Mouse (Mus musculus) embryonic facial prominence, embryonic 10.5 days (tissue): ENCODE data around the gene Dram1. TPM values are rescaled to one million over a fixed set of nuclear protein-coding genes. Genes with fewer than 3 reads are reported as not detected.

ENCODE experiments used
- DNase-seq: peaks from one replicate; pipeline ENCODE4 v3.0.0-alpha.2; 2017; ENCODE audit warnings: low spot score
- H3K27ac ChIP-seq: fragments of 300-500 bp; sonication (generic); replicated peaks from 2 replicates; pipeline ENCODE4 v1.5.1; 2016; ENCODE audit warnings: mild to moderate bottlenecking
- H3K27me3 ChIP-seq: fragments of 300-500 bp; sonication (generic); replicated peaks from 2 replicates; pipeline ENCODE4 v1.6.1; 2016; ENCODE audit warnings: low read depth, mild to moderate bottlenecking; ENCODE audit not compliant: poor library complexity, severe bottlenecking
- H3K36me3 ChIP-seq: fragments of 300-500 bp; sonication (generic); replicated peaks from 2 replicates; pipeline ENCODE4 v1.6.1; 2016; ENCODE audit warnings: mild to moderate bottlenecking, moderate library complexity
- H3K4me1 ChIP-seq: fragments of 300-500 bp; sonication (generic); 2 replicates; pipeline ENCODE4 v1.6.1; 2016
- H3K4me3 ChIP-seq: fragments of 300-500 bp; sonication (generic); 2 replicates; pipeline ENCODE4 v1.5.1; 2016; ENCODE audit warnings: mild to moderate bottlenecking, moderate library complexity
- H3K9me3 ChIP-seq: fragments of 300-500 bp; sonication (generic); 2 replicates; pipeline ENCODE4 v1.6.1; 2016; ENCODE audit warnings: mild to moderate bottlenecking
- WGBS: fragments of 180-500 bp; shearing (Covaris S2); methylation state at CpG from one replicate; pipeline ENCODE4 v1.1.7; 2016; 5-methylcytosine and 5-hydroxymethylcytosine counted together
- polyA plus RNA-seq: library from polyadenylated mRNA; unstranded; fragments of >200 nt; fragmentation: Nextera tagmentation; extraction: Ambion mirVana; gene quantifications from 2 replicates; pipeline ENCODE4 v1.2.1, GENCODE M21; 2016

The Dram1 gene
- polyA plus RNA-seq, 1 experiment from 2014 or later = 0.29 TPM

GRCm38 (mm10) chr10:88296991-88297390 is 81.9 kb downstream of the Dram1 start:
- H3K4me1 ChIP-seq = peaks cover 8% of the 10 kb centered on the region
- 60% methylated on average over 10 of the region's 10 CpGs for WGBS

GRCm38 (mm10) chr10:88295091-88295490 is 83.8 kb downstream of the Dram1 start:
- DNase-seq = no peak
- H3K27ac ChIP-seq = no peak overlapping the region
- H3K27me3 ChIP-seq = no peaks in the 10 kb centered on the region
- H3K9me3 ChIP-seq = no peaks in the 10 kb centered on the region
- no peak overlapping the region for H3K4me3 ChIP-seq
- peaks cover 5% of the 10 kb centered on the region; the same call in 1 of the 2 replicates for H3K4me1 ChIP-seq
- no peaks in the 10 kb centered on the region for H3K36me3 ChIP-seq
- 84% methylated on average over 6 of the region's 6 CpGs for WGBS

More at GRCm38 (mm10) chr10:88296991-88297390, 81.9 kb downstream of the Dram1 start:
- no peaks in the 10 kb centered on the region for H3K27me3 ChIP-seq
- no peaks in the 10 kb centered on the region for H3K36me3 ChIP-seq
- no peak overlapping the region for H3K4me3 ChIP-seq
- no peaks in the 10 kb centered on the region for H3K9me3 ChIP-seq
- H3K27ac ChIP-seq = 0 out of 2 replicates have a peak overlapping the region, but pooled peaks have one; percentile 6
- DNase-seq = peak; percentile 39

DNA sequence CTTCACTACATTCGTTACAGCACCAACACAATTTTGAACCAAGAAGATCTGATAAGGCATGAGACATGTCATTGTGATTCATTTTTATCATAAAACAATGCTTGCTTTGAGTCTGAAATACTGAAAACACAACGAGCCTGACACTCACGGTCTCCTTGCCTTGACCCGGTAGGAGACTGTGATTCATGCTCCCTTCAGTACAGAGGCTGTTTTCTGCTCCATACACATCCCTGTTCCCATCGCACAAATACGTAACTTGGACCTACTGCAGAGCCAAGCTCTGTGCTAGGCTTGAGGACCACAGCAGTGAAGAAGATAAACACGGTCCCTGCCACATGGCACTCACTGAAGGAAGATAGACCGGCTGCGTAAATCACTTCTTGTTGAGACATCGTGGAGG is 90.8 kb downstream of the Dram1 start:
- 90% methylated on average over 10 of the region's 10 CpGs for WGBS
- DNase-seq = no peak
- no peaks in the 10 kb centered on the region for H3K9me3 ChIP-seq

GRCm38 (mm10) chr10:88287261-88287660 is 91.6 kb downstream of the Dram1 start:
- no peak overlapping the region for H3K27ac ChIP-seq
- no peak for DNase-seq
- no peaks in the 10 kb centered on the region for H3K27me3 ChIP-seq
- H3K4me1 ChIP-seq = no peaks in the 10 kb centered on the region
- H3K4me3 ChIP-seq = no peak overlapping the region
- no peaks in the 10 kb centered on the region for H3K36me3 ChIP-seq
- 80% methylated on average over 8 of the region's 8 CpGs for WGBS
- H3K9me3 ChIP-seq = no peaks in the 10 kb centered on the region

More for the DNA sequence above, 90.8 kb downstream of the Dram1 start:
- Histone ChIP-seq H3K27ac (no peak overlapping the region), H3K4me3 (no peak overlapping the region), H3K27me3 (no peaks in the 10 kb centered on the region), H3K4me1 (no peaks in the 10 kb centered on the region), H3K36me3 (no peaks in the 10 kb centered on the region)

- H3K4me1 ChIP-seq = no peaks in the 10 kb centered on the region
- 88% methylated on average over 4 of the region's 4 CpGs for whole genome bisulfite sequencing
- no peaks in the 10 kb centered on the region for H3K36me3 ChIP-seq
- DNase-seq = no peak
- no peak overlapping the region for H3K27ac ChIP-seq
- no peak overlapping the region for H3K4me3 ChIP-seq
- H3K27me3 ChIP-seq = no peaks in the 10 kb centered on the region
- H3K9me3 ChIP-seq = no peaks in the 10 kb centered on the region
Measured at GRCm38 (mm10) chr10:88284343-88284990, 94.4 kb downstream of the Dram1 start.

- H3K9me3 ChIP-seq = no peaks in the 10 kb centered on the region
- no peaks in the 10 kb centered on the region for H3K4me1 ChIP-seq
- no peaks in the 10 kb centered on the region for H3K27me3 ChIP-seq
- no peak overlapping the region for H3K27ac ChIP-seq
- H3K4me3 ChIP-seq = no peak overlapping the region
- 92% methylated on average over 3 of the region's 3 CpGs for WGBS
- H3K36me3 ChIP-seq = no peaks in the 10 kb centered on the region
- no peak for DNase-seq
Measured at GRCm38 (mm10) chr10:88281699-88282098, 97.2 kb downstream of the Dram1 start.

- Histone ChIP-seq H3K27me3 (no peaks in the 10 kb centered on the region), H3K36me3 (no peaks in the 10 kb centered on the region), H3K9me3 (no peaks in the 10 kb centered on the region), H3K4me3 (no peak overlapping the region), H3K27ac (no peak overlapping the region), H3K4me1 (no peaks in the 10 kb centered on the region)
- 87% methylated on average over 5 of the region's 5 CpGs for WGBS
- DNase-seq = no peak
Measured at GRCm38 (mm10) chr10:88274045-88274444, 104.8 kb downstream of the Dram1 start.

Other genes starting within 250 kb of the Dram1 start
- 13.8 and 16.0 TPM in 2 replicates for gene Parpbp, start 232.1 kb downstream of the Dram1 start, polyA plus RNA-seq
- gene Nup37, start 232.1 kb downstream of the Dram1 start, polyA plus RNA-seq = 113 and 118 TPM in 2 replicates
- gene Washc3, start 178.0 kb downstream of the Dram1 start, polyA plus RNA-seq = 49.3 and 50.9 TPM in 2 replicates
- 8.4 and 9.0 TPM in 2 replicates for gene Gnptab, start 52 bp upstream of the Dram1 start, polyA plus RNA-seq
- gene Sycp3, start 80.5 kb upstream of the Dram1 start, polyA plus RNA-seq = 0.26 TPM in 1 of 2 replicates, not detected in the other
- gene Chpt1, start 125.0 kb upstream of the Dram1 start, polyA plus RNA-seq = 16.0 and 16.2 TPM in 2 replicates
- 1.2 and 2.1 TPM in 2 replicates for gene Mybpc1, start 226.1 kb upstream of the Dram1 start, polyA plus RNA-seq